Mouse (Mus musculus) limb, embryonic 14.5 days (tissue): Measurements from ENCODE around the gene Ppm1a. TPM values are rescaled to one million over a fixed set of nuclear protein-coding genes. Genes with fewer than 3 reads are reported as not detected.

Source experiments
- ATAC-seq: fragments of 200-750 bp; cut with Nextera tagmentation; 2 replicates; pipeline ENCODE4 v1.8.0; 2017; ENCODE audit warnings: low read depth, moderate number of reproducible peaks, moderate TSS enrichment; ENCODE audit not compliant: low FRiP score
- DNase-seq: peaks from one replicate; pipeline ENCODE4 v3.0.0-alpha.2; 2015; ENCODE audit warnings: low spot score
- H3K27ac ChIP-seq: fragments of 300-500 bp; sonication (generic); replicated peaks from 2 replicates; pipeline ENCODE4 v1.5.1; 2014; ENCODE audit warnings: low read depth, mild to moderate bottlenecking, low read length, moderate library complexity, mixed read lengths
- H3K27me3 ChIP-seq: fragments of 300-500 bp; sonication (generic); 2 replicates; pipeline ENCODE4 v1.6.1; 2014; ENCODE audit warnings: low read length, mixed read lengths; ENCODE audit not compliant: control insufficient read depth, insufficient read depth
- H3K36me3 ChIP-seq: fragments of 300-500 bp; sonication (generic); 2 replicates; pipeline ENCODE4 v1.6.1; 2014; ENCODE audit warnings: mild to moderate bottlenecking, low read length, moderate library complexity, mixed read lengths; ENCODE audit not compliant: control insufficient read depth, insufficient read depth
- H3K4me1 ChIP-seq: fragments of 300-500 bp; sonication (generic); 2 replicates; pipeline ENCODE4 v1.6.1; 2014; ENCODE audit warnings: antibody characterized with exemption, low read length, mixed read lengths; ENCODE audit not compliant: control insufficient read depth, insufficient read depth
- H3K4me2 ChIP-seq: fragments of 300-500 bp; sonication (generic); replicated peaks from 2 replicates; pipeline ENCODE4 v1.6.1; 2014; ENCODE audit warnings: low read depth, mild to moderate bottlenecking, low read length, moderate library complexity; ENCODE audit not compliant: severe bottlenecking
- H3K4me3 ChIP-seq: fragments of 300-500 bp; sonication (generic); replicated peaks from 2 replicates; pipeline ENCODE4 v1.5.1; 2014; ENCODE audit warnings: low read length
- H3K9ac ChIP-seq: fragments of 300-500 bp; sonication (generic); 2 replicates; pipeline ENCODE4 v1.6.1; 2014; ENCODE audit warnings: mild to moderate bottlenecking, low read depth, low read length, moderate library complexity; ENCODE audit not compliant: severe bottlenecking
- H3K9me3 ChIP-seq: fragments of 300-500 bp; sonication (generic); 2 replicates; pipeline ENCODE4 v1.6.1; 2016; ENCODE audit warnings: low read length; ENCODE audit not compliant: control insufficient read depth
- POLR2A ChIP-seq: fragments of 200-500 bp; IDR thresholded peaks from 2 replicates; pipeline ENCODE4 v1.8.0; 2012; ENCODE audit warnings: inconsistent platforms, mild to moderate bottlenecking, moderate library complexity, borderline replicate concordance; ENCODE audit not compliant: insufficient read depth, insufficient read length; ENCODE audit errors: extremely low read depth
- WGBS: fragments of 180-500 bp; shearing (Covaris S2); extraction: QIAGEN DNeasy Blood & Tissue Kit; methylation state at CpG from one replicate; pipeline ENCODE4 v1.1.7; 2014; 5-methylcytosine and 5-hydroxymethylcytosine counted together
- polyA plus RNA-seq, 2 experiments: library from polyadenylated mRNA; depleted of rRNA in 1 of 2; stranded (reverse) in 1 of 2; unstranded in 1 of 2; fragments of >200 nt; fragmentation: Nextera tagmentation in 1 of 2; extraction: Ambion mirVana in 1 of 2; gene quantifications; 2 replicates each; pipeline versions ENCODE4 v1.2.1 to v1.2.3; 2012 to 2014

The Ppm1a gene
- polyA plus RNA-seq, 2 experiments: 77.0 to 84.7 TPM

GRCm38 (mm10) chr12:72786986-72787385, 29.7 kb downstream of the Ppm1a start:
- no peak overlapping the region for H3K9ac ChIP-seq
- no peak overlapping the region for H3K27ac ChIP-seq
- H3K9me3 ChIP-seq: no peaks in the 10 kb centered on the region
- H3K36me3 ChIP-seq: peaks cover 36% of the 10 kb centered on the region
- H3K27me3 ChIP-seq: no peaks in the 10 kb centered on the region
- WGBS: 91% methylated on average over 4 of the region's 4 CpGs
- TF ChIP-seq POLR2A: no peak
- no peak overlapping the region for H3K4me2 ChIP-seq
- H3K4me1 ChIP-seq: no peaks in the 10 kb centered on the region
- no peak overlapping the region for H3K4me3 ChIP-seq
- ATAC-seq (no peak), DNase-seq (no peak)

GRCm38 (mm10) chr12:72790538-72790937, 33.3 kb downstream of the Ppm1a start:
- no peak overlapping the region for H3K9ac ChIP-seq
- no peaks in the 10 kb centered on the region for H3K9me3 ChIP-seq
- DNase-seq (no peak), ATAC-seq (no peak)
- no peaks in the 10 kb centered on the region for H3K4me1 ChIP-seq
- no peaks in the 10 kb centered on the region for H3K27me3 ChIP-seq
- H3K4me3 ChIP-seq: no peak overlapping the region
- no peak overlapping the region for H3K27ac ChIP-seq
- H3K4me2 ChIP-seq: no peak overlapping the region
- WGBS: 75% methylated on average over 7 of the region's 7 CpGs
- peaks cover 52% of the 10 kb centered on the region for H3K36me3 ChIP-seq
- no peak for TF ChIP-seq POLR2A

- no peaks in the 10 kb centered on the region for H3K9me3 ChIP-seq
- no peak for DNase-seq
- no peak overlapping the region for H3K9ac ChIP-seq
- no peak overlapping the region for H3K27ac ChIP-seq
- H3K27me3 ChIP-seq: no peaks in the 10 kb centered on the region
- no peak for ATAC-seq
- H3K4me2 ChIP-seq: no peak overlapping the region
- no peak for TF ChIP-seq POLR2A
- peaks cover 54% of the 10 kb centered on the region for H3K36me3 ChIP-seq
- whole genome bisulfite sequencing: 72% methylated on average over 11 of the region's 11 CpGs
- no peaks in the 10 kb centered on the region for H3K4me1 ChIP-seq
- no peak overlapping the region for H3K4me3 ChIP-seq
These were observed 35.3 kb downstream of the Ppm1a start for GRCm38 (mm10) chr12:72792320-72793091.

GRCm38 (mm10) chr12:72793983-72794382, 36.7 kb downstream of the Ppm1a start:
- H3K4me3 ChIP-seq: no peak overlapping the region
- DNase-seq (no peak), ATAC-seq (no peak)
- peaks cover 50% of the 10 kb centered on the region for H3K36me3 ChIP-seq
- H3K27me3 ChIP-seq: no peaks in the 10 kb centered on the region
- H3K4me1 ChIP-seq: no peaks in the 10 kb centered on the region
- H3K4me2 ChIP-seq: no peak overlapping the region
- H3K9me3 ChIP-seq: no peaks in the 10 kb centered on the region
- 96% methylated on average over 8 of the region's 8 CpGs for WGBS
- no peak overlapping the region for H3K27ac ChIP-seq
- no peak for TF ChIP-seq POLR2A
- no peak overlapping the region for H3K9ac ChIP-seq

GRCm38 (mm10) chr12:72809798-72810197, 52.5 kb downstream of the Ppm1a start:
- no peaks in the 10 kb centered on the region for H3K27me3 ChIP-seq
- H3K9me3 ChIP-seq: no peaks in the 10 kb centered on the region
- 78% methylated on average over 6 of the region's 6 CpGs for WGBS
- H3K4me3 ChIP-seq: no peak overlapping the region
- no peak overlapping the region for H3K4me2 ChIP-seq
- ATAC-seq (no peak), DNase-seq (no peak)
- TF ChIP-seq POLR2A: no peak
- no peaks in the 10 kb centered on the region for H3K4me1 ChIP-seq
- H3K36me3 ChIP-seq: no peaks in the 10 kb centered on the region
- no peak overlapping the region for H3K9ac ChIP-seq
- no peak overlapping the region for H3K27ac ChIP-seq
